Mouse (Mus musculus) thymus, adult 2 months (tissue): ENCODE data around the gene Mark1. TPM values are rescaled to one million over a fixed set of nuclear protein-coding genes. Genes with fewer than 3 reads are reported as not detected.

Experiments used
- DNase-seq: peaks from one replicate; pipeline ENCODE4 v3.0.0; 2021
- H3K27ac ChIP-seq: fragments of 200-500 bp; 2 replicates; pipeline ENCODE4 v1.5.1; 2012; ENCODE audit warnings: low read length, control low read depth; ENCODE audit not compliant: control insufficient read depth, insufficient read depth
- H3K27me3 ChIP-seq: fragments of 200-500 bp; 2 replicates; pipeline ENCODE4 v1.6.1; 2012; ENCODE audit warnings: mild to moderate bottlenecking, low read length, moderate library complexity, mixed read lengths; ENCODE audit not compliant: control insufficient read depth, insufficient read depth
- H3K36me3 ChIP-seq: fragments of 200-500 bp; 2 replicates; pipeline ENCODE4 v1.6.1; 2012; ENCODE audit warnings: mild to moderate bottlenecking, low read length, moderate library complexity; ENCODE audit not compliant: control insufficient read depth, insufficient read depth
- H3K4me1 ChIP-seq: fragments of 200-500 bp; replicated peaks from 2 replicates; pipeline ENCODE4 v1.6.1; 2012; ENCODE audit warnings: low read length; ENCODE audit not compliant: control insufficient read depth, insufficient read depth
- H3K4me3 ChIP-seq: fragments of 200-500 bp; 2 replicates; pipeline ENCODE4 v1.5.1; 2012; ENCODE audit warnings: mild to moderate bottlenecking, low read length, control low read depth, moderate library complexity; ENCODE audit not compliant: control insufficient read depth, insufficient read depth
- CTCF ChIP-seq: fragments of 200-500 bp; IDR thresholded peaks from 2 replicates; pipeline ENCODE4 v1.5.1; 2012; ENCODE audit warnings: mild to moderate bottlenecking, control low read depth, low read length, moderate library complexity, borderline replicate concordance; ENCODE audit not compliant: control insufficient read depth, poor library complexity, insufficient read depth; ENCODE audit errors: extremely low read depth
- POLR2A ChIP-seq: fragments of 200-500 bp; IDR thresholded peaks from 2 replicates; pipeline ENCODE4 v1.6.1; 2012; ENCODE audit warnings: mild to moderate bottlenecking, low read length, control low read depth, moderate library complexity; ENCODE audit not compliant: control insufficient read depth, poor library complexity, insufficient read depth; ENCODE audit errors: extremely low read depth
- WGBS: fragments of 180-500 bp; shearing (Covaris S2); methylation state at CpG from one replicate; pipeline ENCODE4 v1.1.7; 2018; 5-methylcytosine and 5-hydroxymethylcytosine counted together
- polyA plus RNA-seq: library from polyadenylated mRNA; depleted of rRNA; stranded (reverse); fragments of >200 nt; gene quantifications from 2 replicates; pipeline ENCODE4 v1.2.3, GENCODE M21; 2012

Mark1 gene
- polyA plus RNA-seq, 1 experiment: 1.9 TPM

DNA sequence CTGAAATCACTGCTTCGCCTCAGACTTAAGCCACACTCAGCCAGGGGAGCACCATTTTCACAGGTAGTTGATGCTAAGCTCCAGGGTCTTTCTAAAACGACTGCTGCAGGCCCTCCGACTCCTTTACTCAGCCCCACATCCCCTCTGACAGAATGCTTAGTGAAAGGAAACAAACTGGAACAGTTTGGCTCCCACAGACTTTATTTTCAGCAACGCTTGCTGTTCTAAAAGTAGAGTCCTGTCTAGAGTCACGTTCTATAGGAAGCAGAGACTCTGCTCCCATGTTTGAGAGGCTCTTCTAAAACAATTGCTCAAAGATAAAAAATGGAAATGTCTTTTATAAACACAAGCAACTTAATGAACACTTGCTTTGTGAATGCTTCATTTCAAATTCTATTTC lies 79.3 kb downstream of the Mark1 start:
- Histone ChIP-seq H3K27me3 (no peaks in the 10 kb centered on the region), H3K27ac (no peak overlapping the region), H3K4me1 (no peaks in the 10 kb centered on the region), H3K36me3 (no peaks in the 10 kb centered on the region), H3K4me3 (no peak overlapping the region)
- 88% methylated on average over 5 of the region's 5 CpGs for WGBS
- TF ChIP-seq CTCF: no peak
- no peak for TF ChIP-seq POLR2A
- DNase-seq: no peak

DNA sequence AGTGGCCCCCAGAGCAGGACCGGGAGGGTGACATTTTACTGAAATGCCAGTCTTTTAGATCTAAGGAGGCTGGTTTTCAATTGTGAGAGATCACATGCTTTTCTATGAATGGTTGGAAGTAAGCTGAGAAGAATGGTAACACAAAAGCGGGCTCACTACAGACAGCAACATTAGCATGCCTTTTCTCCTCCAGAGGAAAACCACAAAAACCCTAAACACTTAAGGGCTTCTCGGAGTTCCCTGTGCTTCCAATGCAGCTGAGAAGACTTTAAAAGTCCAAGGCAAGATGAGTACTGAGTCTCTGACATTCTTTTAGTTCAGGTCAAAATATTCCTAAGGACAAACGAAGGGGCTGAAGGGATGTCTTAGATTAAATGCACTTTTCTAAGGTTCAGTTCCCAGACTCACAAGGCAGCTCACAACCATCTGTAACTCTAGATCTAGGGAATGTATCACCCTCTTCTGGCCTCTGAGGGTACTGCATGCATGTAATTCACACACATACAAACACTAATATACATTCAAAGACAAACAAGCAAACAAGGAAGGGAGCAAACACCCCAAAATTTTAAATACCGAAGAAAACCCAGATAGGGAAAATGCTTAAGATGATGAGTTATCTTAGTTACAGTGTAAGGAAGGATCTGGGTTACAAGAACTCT lies 81.0 kb downstream of the Mark1 start:
- no peak overlapping the region for H3K4me3 ChIP-seq
- TF ChIP-seq POLR2A (no peak), CTCF (no peak)
- peak; percentile 25 for DNase-seq
- H3K27ac ChIP-seq: no peak overlapping the region
- no peaks in the 10 kb centered on the region for H3K4me1 ChIP-seq
- 46% methylated on average over 5 of the region's 5 CpGs for WGBS
- H3K36me3 ChIP-seq: no peaks in the 10 kb centered on the region
- no peaks in the 10 kb centered on the region for H3K27me3 ChIP-seq

DNA sequence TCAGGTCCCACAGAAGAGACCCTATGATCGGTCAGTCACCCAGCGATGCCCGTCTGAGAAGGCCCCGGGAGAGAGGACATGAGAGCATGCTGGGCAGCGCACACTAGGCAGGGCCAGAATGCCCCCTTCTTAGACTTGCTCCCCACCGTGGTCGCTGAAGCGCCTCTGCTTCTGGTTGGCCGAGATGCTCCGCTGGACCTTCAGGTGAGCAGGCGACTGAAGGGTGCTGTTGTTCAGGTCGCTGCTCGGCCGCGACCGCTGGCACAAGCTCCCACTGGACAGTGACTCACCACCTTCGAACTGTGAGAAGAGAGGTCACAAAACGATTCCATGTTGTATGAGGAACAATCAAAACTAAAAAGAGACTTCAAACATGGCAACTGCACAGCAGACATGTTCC lies 87.0 kb downstream of the Mark1 start:
- no peaks in the 10 kb centered on the region for H3K27me3 ChIP-seq
- no peak overlapping the region for H3K27ac ChIP-seq
- H3K36me3 ChIP-seq: no peaks in the 10 kb centered on the region
- no peak for DNase-seq
- WGBS: 98% methylated on average over 18 of the region's 18 CpGs
- H3K4me3 ChIP-seq: no peak overlapping the region
- peaks cover 8% of the 10 kb centered on the region for H3K4me1 ChIP-seq
- TF ChIP-seq POLR2A (no peak), CTCF (no peak)

DNA sequence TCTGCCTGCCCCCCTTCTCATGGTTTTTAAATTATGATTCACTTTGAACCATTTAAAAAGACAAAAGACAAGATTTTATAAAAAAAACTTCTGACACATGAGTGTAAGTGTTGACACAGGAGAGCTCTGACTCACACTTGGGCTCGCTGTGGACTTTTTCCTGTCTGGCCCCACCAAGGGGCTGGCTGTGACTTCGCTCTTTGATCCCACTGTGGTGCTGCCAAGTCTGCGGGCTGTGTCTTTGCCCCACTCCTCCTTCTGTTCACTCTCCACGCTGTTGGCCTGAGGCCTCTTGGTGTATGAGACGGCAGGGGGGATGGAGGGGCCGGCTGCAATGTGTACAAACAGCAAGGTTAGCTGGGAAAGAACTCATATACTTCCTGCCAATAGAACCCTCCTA lies 87.5 kb downstream of the Mark1 start:
- DNase-seq: no peak
- Histone ChIP-seq H3K27ac (no peak overlapping the region), H3K4me1 (peaks cover 8% of the 10 kb centered on the region), H3K27me3 (no peaks in the 10 kb centered on the region), H3K4me3 (no peak overlapping the region), H3K36me3 (no peaks in the 10 kb centered on the region)
- TF ChIP-seq POLR2A (no peak), CTCF (no peak)
- WGBS: 60% methylated on average over 6 of the region's 6 CpGs

DNA sequence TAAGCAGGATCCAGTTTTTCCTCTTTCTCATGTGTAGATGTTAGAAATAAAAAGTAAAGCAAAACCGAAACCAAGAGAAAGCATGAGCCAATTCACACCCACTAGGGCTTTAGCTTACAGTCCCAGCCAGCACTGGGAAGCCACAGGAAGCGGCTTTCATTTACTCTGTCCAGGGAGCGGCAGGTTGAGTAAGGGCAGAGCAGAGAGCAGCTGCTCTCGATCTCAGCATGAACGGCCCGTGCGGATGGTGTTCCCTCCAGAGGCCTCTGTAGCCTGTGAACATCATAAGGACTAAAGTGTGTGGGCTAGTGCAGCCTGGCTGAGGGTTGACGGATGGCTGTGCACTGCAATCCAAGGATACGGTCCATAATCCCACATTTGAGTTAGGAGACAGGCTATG lies 90.8 kb downstream of the Mark1 start:
- Histone ChIP-seq H3K36me3 (no peaks in the 10 kb centered on the region), H3K4me3 (no peak overlapping the region), H3K27me3 (no peaks in the 10 kb centered on the region), H3K27ac (no peak overlapping the region), H3K4me1 (peaks cover 8% of the 10 kb centered on the region)
- 14% methylated on average over 9 of the region's 9 CpGs for WGBS
- peak; percentile 11 for DNase-seq
- TF ChIP-seq POLR2A: no peak
- no peak for TF ChIP-seq CTCF

DNA sequence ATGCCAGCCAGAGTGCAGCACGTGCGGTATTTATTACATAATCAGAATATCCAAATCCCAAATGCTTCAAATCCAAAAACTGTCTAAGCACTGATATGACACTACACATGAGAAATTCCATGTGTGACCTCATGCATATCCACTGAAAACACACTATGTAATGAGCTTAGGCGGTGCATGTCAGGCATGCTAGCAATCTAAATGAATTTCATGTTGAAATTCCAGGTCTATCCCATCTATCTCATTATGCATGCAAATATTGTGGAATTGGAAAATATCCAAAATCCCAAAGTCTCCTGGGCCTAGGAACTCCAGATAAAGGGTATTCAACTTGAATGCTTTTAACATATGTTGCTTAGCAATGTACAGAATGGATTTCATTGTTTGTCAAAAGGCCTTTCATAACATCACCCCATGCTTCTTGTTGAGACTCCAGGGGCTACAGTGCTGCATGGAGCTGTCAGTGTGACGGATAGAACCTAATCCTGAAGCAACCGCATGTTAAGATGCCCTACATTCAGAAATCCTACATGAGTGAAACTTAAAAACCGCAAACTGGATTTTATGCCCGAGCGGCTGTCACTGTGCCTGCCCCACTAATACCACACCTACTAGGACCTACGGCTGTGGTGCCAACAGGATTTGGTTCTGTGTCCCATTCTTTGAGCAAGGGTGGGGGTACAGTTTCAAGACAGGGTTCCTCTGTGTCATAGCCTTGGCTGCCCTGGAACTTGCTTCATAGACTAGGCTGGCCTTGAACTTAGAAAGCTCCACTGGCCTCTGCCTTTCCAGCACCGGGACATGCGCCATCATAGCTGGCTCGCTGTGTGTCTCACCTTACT lies 93.2 kb downstream of the Mark1 start:
- peaks cover 8% of the 10 kb centered on the region for H3K4me1 ChIP-seq
- H3K4me3 ChIP-seq: no peak overlapping the region
- TF ChIP-seq POLR2A: no peak
- TF ChIP-seq CTCF: no peak
- DNase-seq: no peak
- H3K36me3 ChIP-seq: no peaks in the 10 kb centered on the region
- 97% methylated on average over 12 of the region's 12 CpGs for WGBS
- no peaks in the 10 kb centered on the region for H3K27me3 ChIP-seq
- no peak overlapping the region for H3K27ac ChIP-seq

DNA sequence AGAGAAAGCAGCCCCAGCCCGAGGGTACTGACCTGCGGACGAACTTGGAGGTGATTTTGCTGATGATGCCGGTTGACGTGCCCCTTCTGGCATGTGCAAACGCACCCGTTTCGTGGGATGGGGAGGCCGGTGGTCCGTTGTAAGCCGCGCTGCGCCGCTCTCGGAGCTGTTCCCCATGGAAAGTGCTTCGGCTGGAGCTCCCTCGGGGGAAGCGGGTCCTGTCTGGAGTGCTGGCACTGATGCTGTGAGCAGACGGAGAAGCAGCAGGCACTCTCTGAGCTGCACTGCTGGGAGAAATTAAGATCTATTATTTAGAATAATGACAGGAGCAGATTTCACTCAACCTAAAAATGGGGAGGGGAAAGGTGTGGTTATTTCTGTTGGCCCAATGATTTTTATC lies 94.0 kb downstream of the Mark1 start:
- H3K27ac ChIP-seq: no peak overlapping the region
- no peaks in the 10 kb centered on the region for H3K27me3 ChIP-seq
- no peak for TF ChIP-seq POLR2A
- H3K4me1 ChIP-seq: peaks cover 8% of the 10 kb centered on the region
- H3K36me3 ChIP-seq: no peaks in the 10 kb centered on the region
- no peak overlapping the region for H3K4me3 ChIP-seq
- DNase-seq: no peak
- WGBS: 95% methylated on average over 19 of the region's 19 CpGs
